Mouse (Mus musculus): Measurements from ENCODE around the gene Ccdc162. TPM values are rescaled to one million over a fixed set of nuclear protein-coding genes. Genes with fewer than 3 reads are reported as not detected.
A peak's percentile ranks its signal among the peaks of the same experiment; 100 is the strongest.
"Not testable (repeated sequence)": the region's sequence is repeated elsewhere in the genome, so short reads cannot be mapped to it uniquely, and the experiment has no call there.

The Ccdc162 gene
- total and polyA plus RNA-seq, 2 experiments from 2014 or later = 0.16 TPM; not detected in 1

- Histone ChIP-seq H3K36me3 (replicated peaks; ENCODE audit: control insufficient read depth, insufficient read depth, low read length) (no peaks in the 10 kb centered on the region), H3K4me3 (ENCODE audit: low read depth, low read length) (no peak overlapping the region), H3K9ac (replicated peaks; ENCODE audit: low read depth, low read length) (no peak overlapping the region), H3K27me3 (ENCODE audit: control insufficient read depth, insufficient read depth, low read length) (no peaks in the 10 kb centered on the region), H3K9me3 (replicated peaks; ENCODE audit: control insufficient read depth, low read length) (no peaks in the 10 kb centered on the region), H3K27ac (ENCODE audit: low read depth) (no peak overlapping the region), H3K4me2 (ENCODE audit: low read depth, low read length) (no peak overlapping the region), H3K4me1 (ENCODE audit: control insufficient read depth, insufficient read depth) (peaks cover 10% of the 10 kb centered on the region; the same call in 1 of the 2 replicates)
- ATAC-seq (ENCODE audit: insufficient read depth, low read depth) (no peak), DNase-seq (ENCODE audit: low spot score) (no peak)
- TF ChIP-seq CTCF (IDR thresholded peaks at IDR 0.05; ENCODE audit: low read depth) (no peak), EP300 (IDR thresholded peaks at IDR 0.05; ENCODE audit: low read depth) (no peak)
- 64% methylated on average over 3 of the region's 3 CpGs for WGBS
Measured at GRCm38 (mm10) chr10:41674362-41674761, 42.1 kb downstream of the Ccdc162 start.

GRCm38 (mm10) chr10:41670196-41670595 is 46.2 kb downstream of the Ccdc162 start:
- H3K27me3 ChIP-seq (ENCODE audit: control insufficient read depth, insufficient read depth, low read length) = no peaks in the 10 kb centered on the region

GRCm38 (mm10) chr10:41665498-41665897 is 50.9 kb downstream of the Ccdc162 start:
- no peak overlapping the region for H3K4me3 ChIP-seq (ENCODE audit: low read depth, low read length)
- no peaks in the 10 kb centered on the region for H3K36me3 ChIP-seq (replicated peaks; ENCODE audit: control insufficient read depth, insufficient read depth, low read length)
- no peaks in the 10 kb centered on the region for H3K27me3 ChIP-seq (ENCODE audit: control insufficient read depth, insufficient read depth, low read length)
- DNase-seq (ENCODE audit: low spot score) (no peak), ATAC-seq (ENCODE audit: insufficient read depth, low read depth) (no peak)
- no peaks in the 10 kb centered on the region for H3K4me1 ChIP-seq (ENCODE audit: control insufficient read depth, insufficient read depth)
- 93% methylated on average over 1 of the region's 1 CpGs for WGBS
- no peak overlapping the region for H3K4me2 ChIP-seq (ENCODE audit: low read depth, low read length)
- H3K9me3 ChIP-seq (replicated peaks; ENCODE audit: control insufficient read depth, low read length) = no peaks in the 10 kb centered on the region
- H3K27ac ChIP-seq (ENCODE audit: low read depth) = no peak overlapping the region
- no peak overlapping the region for H3K9ac ChIP-seq (replicated peaks; ENCODE audit: low read depth, low read length)
- TF ChIP-seq CTCF (IDR thresholded peaks at IDR 0.05; ENCODE audit: low read depth) = no peak

More at GRCm38 (mm10) chr10:41670196-41670595, 46.2 kb downstream of the Ccdc162 start:
- Histone ChIP-seq H3K9me3 (replicated peaks; ENCODE audit: control insufficient read depth, low read length) (no peaks in the 10 kb centered on the region), H3K36me3 (replicated peaks; ENCODE audit: control insufficient read depth, insufficient read depth, low read length) (no peaks in the 10 kb centered on the region), H3K4me1 (ENCODE audit: control insufficient read depth, insufficient read depth) (no peaks in the 10 kb centered on the region), H3K4me2 (ENCODE audit: low read depth, low read length) (no peak overlapping the region), H3K4me3 (ENCODE audit: low read depth, low read length) (no peak overlapping the region), H3K27ac (ENCODE audit: low read depth) (no peak overlapping the region), H3K9ac (replicated peaks; ENCODE audit: low read depth, low read length) (no peak overlapping the region)
- no peak for ATAC-seq (ENCODE audit: insufficient read depth, low read depth)
- WGBS = 79% methylated on average over 5 of the region's 5 CpGs
- TF ChIP-seq EP300 (IDR thresholded peaks at IDR 0.05; ENCODE audit: low read depth) (no peak), CTCF (IDR thresholded peaks at IDR 0.05; ENCODE audit: low read depth) (no peak)
- no peak for DNase-seq (ENCODE audit: low spot score)

- H3K27me3 ChIP-seq (ENCODE audit: control insufficient read depth, insufficient read depth, low read length); H3K36me3 ChIP-seq (replicated peaks; ENCODE audit: control insufficient read depth, insufficient read depth, low read length); H3K27ac ChIP-seq (ENCODE audit: low read depth); H3K4me2 ChIP-seq (ENCODE audit: low read depth, low read length); H3K9me3 ChIP-seq (replicated peaks; ENCODE audit: control insufficient read depth, low read length); DNase-seq (ENCODE audit: low spot score); H3K9ac ChIP-seq (replicated peaks; ENCODE audit: low read depth, low read length); H3K4me1 ChIP-seq (ENCODE audit: control insufficient read depth, insufficient read depth); H3K4me3 ChIP-seq (ENCODE audit: low read depth, low read length); ATAC-seq (ENCODE audit: insufficient read depth, low read depth): not testable (repeated sequence)
- 94% methylated on average over 6 of the region's 6 CpGs for WGBS
Measured at GRCm38 (mm10) chr10:41659671-41660070, 56.8 kb downstream of the Ccdc162 start.

GRCm38 (mm10) chr10:41655684-41656083 is 60.8 kb downstream of the Ccdc162 start:
- H3K9me3 ChIP-seq (replicated peaks; ENCODE audit: control insufficient read depth, low read length); H3K36me3 ChIP-seq (replicated peaks; ENCODE audit: control insufficient read depth, insufficient read depth, low read length); DNase-seq (ENCODE audit: low spot score); H3K4me3 ChIP-seq (ENCODE audit: low read depth, low read length); H3K27me3 ChIP-seq (ENCODE audit: control insufficient read depth, insufficient read depth, low read length); H3K4me1 ChIP-seq (ENCODE audit: control insufficient read depth, insufficient read depth); ATAC-seq (ENCODE audit: insufficient read depth, low read depth); H3K4me2 ChIP-seq (ENCODE audit: low read depth, low read length); H3K27ac ChIP-seq (ENCODE audit: low read depth); H3K9ac ChIP-seq (replicated peaks; ENCODE audit: low read depth, low read length): not testable (repeated sequence)

- no peaks in the 10 kb centered on the region for H3K36me3 ChIP-seq (replicated peaks; ENCODE audit: control insufficient read depth, insufficient read depth, low read length)
- H3K27ac ChIP-seq (ENCODE audit: low read depth) = no peak overlapping the region
- DNase-seq (ENCODE audit: low spot score) = no peak
- TF ChIP-seq CTCF (IDR thresholded peaks at IDR 0.05; ENCODE audit: low read depth) (no peak), EP300 (IDR thresholded peaks at IDR 0.05; ENCODE audit: low read depth) (no peak)
- 36% methylated on average over 7 of the region's 7 CpGs for WGBS
- peaks cover 5% of the 10 kb centered on the region; the same call in 1 of the 2 replicates for H3K4me1 ChIP-seq (ENCODE audit: control insufficient read depth, insufficient read depth)
- no peaks in the 10 kb centered on the region for H3K9me3 ChIP-seq (replicated peaks; ENCODE audit: control insufficient read depth, low read length)
- no peak overlapping the region for H3K9ac ChIP-seq (replicated peaks; ENCODE audit: low read depth, low read length)
- no peak overlapping the region for H3K4me3 ChIP-seq (ENCODE audit: low read depth, low read length)
- no peak for ATAC-seq (ENCODE audit: insufficient read depth, low read depth)
- H3K4me2 ChIP-seq (ENCODE audit: low read depth, low read length) = 0 out of 2 replicates have a peak overlapping the region, but pooled peaks have one; percentile 5
- no peaks in the 10 kb centered on the region for H3K27me3 ChIP-seq (ENCODE audit: control insufficient read depth, insufficient read depth, low read length)
Measured at GRCm38 (mm10) chr10:41652988-41653387, 63.4 kb downstream of the Ccdc162 start.

All from heart, postnatal 0 days (tissue).